Mouse (Mus musculus) midbrain, postnatal 0 days (tissue): ENCODE results near the gene Cybrd1. TPM values are rescaled to one million over a fixed set of nuclear protein-coding genes. Genes with fewer than 3 reads are reported as not detected.

Experiments used
- ATAC-seq: fragments of 200-750 bp; cut with Nextera tagmentation; 2 replicates; pipeline ENCODE4 v1.8.0; 2017; ENCODE audit warnings: moderate number of reproducible peaks, mild to moderate bottlenecking, moderate TSS enrichment, moderate library complexity; ENCODE audit not compliant: low FRiP score
- DNase-seq: peaks from one replicate; pipeline ENCODE4 v3.0.0-alpha.2; 2015; ENCODE audit warnings: low spot score
- H3K27ac ChIP-seq: fragments of 300-500 bp; sonication (generic); 2 replicates; pipeline ENCODE4 v1.5.1; 2014; ENCODE audit warnings: low read depth, mild to moderate bottlenecking, low read length, mixed read lengths
- H3K27me3 ChIP-seq: fragments of 300-500 bp; sonication (generic); 2 replicates; pipeline ENCODE4 v1.6.1; 2014; ENCODE audit warnings: low read length, control low read depth, mixed read lengths; ENCODE audit not compliant: insufficient read depth
- H3K36me3 ChIP-seq: fragments of 300-500 bp; sonication (generic); 2 replicates; pipeline ENCODE4 v1.6.1; 2014; ENCODE audit warnings: low read length, control low read depth, mixed read lengths; ENCODE audit not compliant: insufficient read depth
- H3K4me1 ChIP-seq: fragments of 300-500 bp; sonication (generic); 2 replicates; pipeline ENCODE4 v1.6.1; 2014; ENCODE audit warnings: mild to moderate bottlenecking, control low read depth, antibody characterized with exemption, low read length, mixed read lengths; ENCODE audit not compliant: insufficient read depth
- H3K4me2 ChIP-seq: fragments of 300-500 bp; sonication (generic); 2 replicates; pipeline ENCODE4 v1.6.1; 2014; ENCODE audit warnings: low read depth, mild to moderate bottlenecking, low read length, mixed read lengths; ENCODE audit not compliant: poor library complexity, severe bottlenecking
- H3K4me3 ChIP-seq: fragments of 300-500 bp; sonication (generic); 2 replicates; pipeline ENCODE4 v1.5.1; 2014; ENCODE audit warnings: low read depth, mild to moderate bottlenecking, low read length, moderate library complexity
- H3K9ac ChIP-seq: fragments of 300-500 bp; sonication (generic); replicated peaks from 2 replicates; pipeline ENCODE4 v1.6.1; 2014; ENCODE audit warnings: mild to moderate bottlenecking, low read length, moderate library complexity, mixed read lengths; ENCODE audit not compliant: poor library complexity, severe bottlenecking
- H3K9me3 ChIP-seq: fragments of 300-500 bp; sonication (generic); 2 replicates; pipeline ENCODE4 v1.6.1; 2016; ENCODE audit warnings: low read length, control low read depth
- CTCF ChIP-seq: IDR thresholded peaks from 2 replicates; pipeline ENCODE4 v1.5.1; 2016; ENCODE audit warnings: antibody characterized with exemption, mild to moderate bottlenecking
- WGBS: fragments of 180-500 bp; shearing (Covaris S2); extraction: QIAGEN DNeasy Blood & Tissue Kit; methylation state at CpG from one replicate; pipeline ENCODE4 v1.1.7; 2014; 5-methylcytosine and 5-hydroxymethylcytosine counted together
- polyA plus RNA-seq: library from polyadenylated mRNA; unstranded; fragments of >200 nt; fragmentation: Nextera tagmentation; extraction: Ambion mirVana; gene quantifications from 2 replicates; pipeline ENCODE4 v1.2.1, GENCODE M21; 2015
- total RNA-seq: library from RNA; depleted of rRNA; stranded (reverse); fragments of >200 nt; gene quantifications from 2 replicates; pipeline ENCODE4 v1.2.3, GENCODE M21; 2014

The Cybrd1 gene
- total and polyA plus RNA-seq, 2 experiments from 2014 or later = 2.2 to 6.3 TPM

GRCm38 (mm10) chr2:71179716-71180115, 62.0 kb downstream of the Cybrd1 start:
- TF ChIP-seq CTCF = no peak
- Histone ChIP-seq H3K4me3 (no peak overlapping the region), H3K36me3 (no peaks in the 10 kb centered on the region), H3K27ac (no peak overlapping the region), H3K9ac (no peak overlapping the region), H3K27me3 (no peaks in the 10 kb centered on the region), H3K4me1 (no peaks in the 10 kb centered on the region), H3K4me2 (no peak overlapping the region), H3K9me3 (no peaks in the 10 kb centered on the region)
- DNase-seq = no peak
- ATAC-seq = no peak
- WGBS = 92% methylated on average over 10 of the region's 10 CpGs

GRCm38 (mm10) chr2:71180566-71181217, 63.0 kb downstream of the Cybrd1 start:
- Histone ChIP-seq H3K27me3 (no peaks in the 10 kb centered on the region), H3K9ac (no peak overlapping the region), H3K36me3 (no peaks in the 10 kb centered on the region), H3K4me1 (no peaks in the 10 kb centered on the region), H3K9me3 (no peaks in the 10 kb centered on the region), H3K27ac (no peak overlapping the region), H3K4me3 (no peak overlapping the region), H3K4me2 (no peak overlapping the region)
- ATAC-seq (no peak), DNase-seq (no peak)
- 60% methylated on average over 8 of the region's 8 CpGs for WGBS
- TF ChIP-seq CTCF = no peak

GRCm38 (mm10) chr2:71187950-71188349, 70.2 kb downstream of the Cybrd1 start:
- no peak for DNase-seq
- no peak for ATAC-seq
- no peak overlapping the region for H3K4me2 ChIP-seq
- H3K9me3 ChIP-seq = no peaks in the 10 kb centered on the region
- TF ChIP-seq CTCF = no peak
- H3K4me3 ChIP-seq = no peak overlapping the region
- no peaks in the 10 kb centered on the region for H3K36me3 ChIP-seq
- no peak overlapping the region for H3K9ac ChIP-seq
- H3K27me3 ChIP-seq = no peaks in the 10 kb centered on the region
- no peak overlapping the region for H3K27ac ChIP-seq
- H3K4me1 ChIP-seq = peaks cover 3% of the 10 kb centered on the region; the same call in 1 of the 2 replicates
- 66% methylated on average over 3 of the region's 3 CpGs for WGBS

- 53% methylated on average over 2 of the region's 2 CpGs for WGBS
- no peak overlapping the region for H3K4me3 ChIP-seq
- no peaks in the 10 kb centered on the region for H3K27me3 ChIP-seq
- H3K9ac ChIP-seq = no peak overlapping the region
- H3K27ac ChIP-seq = no peak overlapping the region
- H3K9me3 ChIP-seq = no peaks in the 10 kb centered on the region
- no peak for ATAC-seq
- H3K36me3 ChIP-seq = no peaks in the 10 kb centered on the region
- H3K4me1 ChIP-seq = peaks cover 3% of the 10 kb centered on the region; the same call in 1 of the 2 replicates
- TF ChIP-seq CTCF = no peak
- H3K4me2 ChIP-seq = no peak overlapping the region
- no peak for DNase-seq
Measured at GRCm38 (mm10) chr2:71188861-71189260, 71.1 kb downstream of the Cybrd1 start.

- Histone ChIP-seq H3K4me1 (peaks cover 3% of the 10 kb centered on the region; the same call in 1 of the 2 replicates), H3K27ac (no peak overlapping the region), H3K9ac (0 out of 2 replicates have a peak overlapping the region, but pooled peaks have one; percentile 14), H3K36me3 (no peaks in the 10 kb centered on the region), H3K9me3 (no peaks in the 10 kb centered on the region), H3K4me2 (peak overlapping the region; percentile 46), H3K4me3 (peak overlapping the region; percentile 19; the same call in 1 of the 2 replicates), H3K27me3 (no peaks in the 10 kb centered on the region)
- peak; percentile 31 for DNase-seq
- no peak for TF ChIP-seq CTCF
- WGBS = 7% methylated on average over 16 of the region's 16 CpGs
- ATAC-seq = no peak
Measured at GRCm38 (mm10) chr2:71191391-71192194, 73.9 kb downstream of the Cybrd1 start.
